Mouse (Mus musculus) heart, embryonic 16.5 days (tissue): Measurements from ENCODE around the gene Kirrel3. TPM values are rescaled to one million over a fixed set of nuclear protein-coding genes. Genes with fewer than 3 reads are reported as not detected.

Experiments used
- ATAC-seq: fragments of 200-750 bp; cut with Nextera tagmentation; replicated peaks from 2 replicates; pipeline ENCODE4 v1.8.0; 2017; ENCODE audit warnings: moderate number of reproducible peaks; ENCODE audit not compliant: insufficient read depth, low FRiP score; ENCODE audit errors: extremely low read depth
- H3K27ac ChIP-seq: fragments of 300-500 bp; sonication (generic); 2 replicates; pipeline ENCODE4 v1.5.1; 2014; ENCODE audit warnings: mild to moderate bottlenecking, low read length, control low read depth, moderate library complexity
- H3K27me3 ChIP-seq: fragments of 300-500 bp; sonication (generic); 2 replicates; pipeline ENCODE4 v1.6.1; 2014; ENCODE audit warnings: low read length, mixed read lengths; ENCODE audit not compliant: control insufficient read depth, insufficient read depth
- H3K36me3 ChIP-seq: fragments of 300-500 bp; sonication (generic); 2 replicates; pipeline ENCODE4 v1.6.1; 2014; ENCODE audit not compliant: control insufficient read depth, insufficient read depth
- H3K4me1 ChIP-seq: fragments of 300-500 bp; sonication (generic); 2 replicates; pipeline ENCODE4 v1.6.1; 2014; ENCODE audit warnings: low read length, mixed read lengths; ENCODE audit not compliant: control insufficient read depth, insufficient read depth
- H3K4me2 ChIP-seq: fragments of 300-500 bp; sonication (generic); 2 replicates; pipeline ENCODE4 v1.6.1; 2014; ENCODE audit warnings: low read depth, mild to moderate bottlenecking, control low read depth, low read length
- H3K4me3 ChIP-seq: fragments of 300-500 bp; sonication (generic); 2 replicates; pipeline ENCODE4 v1.5.1; 2014; ENCODE audit warnings: mild to moderate bottlenecking, control low read depth, low read length
- H3K9ac ChIP-seq: fragments of 300-500 bp; sonication (generic); 2 replicates; pipeline ENCODE4 v1.6.1; 2014; ENCODE audit warnings: low read length, control low read depth
- H3K9me3 ChIP-seq: fragments of 300-500 bp; sonication (generic); replicated peaks from 2 replicates; pipeline ENCODE4 v1.6.1; 2016; ENCODE audit warnings: low read length; ENCODE audit not compliant: control insufficient read depth
- WGBS: fragments of 180-500 bp; shearing (Covaris S2); extraction: QIAGEN DNeasy Blood & Tissue Kit; methylation state at CpG from one replicate; pipeline ENCODE4 v1.1.7; 2014; 5-methylcytosine and 5-hydroxymethylcytosine counted together
- polyA plus RNA-seq: library from polyadenylated mRNA; unstranded; fragments of >200 nt; fragmentation: Nextera tagmentation; extraction: Ambion mirVana; gene quantifications from 2 replicates; pipeline ENCODE4 v1.2.1, GENCODE M21; 2015

Gene Kirrel3
- polyA plus RNA-seq, 1 experiment from 2014 or later: 1.6 TPM

GRCm38 (mm10) chr9:34912996-34913395 lies 427.3 kb downstream of the Kirrel3 start:
- Histone ChIP-seq H3K9me3 (no peaks in the 10 kb centered on the region), H3K4me1 (no peaks in the 10 kb centered on the region), H3K9ac (no peak overlapping the region), H3K36me3 (no peaks in the 10 kb centered on the region), H3K27ac (no peak overlapping the region), H3K4me3 (no peak overlapping the region), H3K27me3 (no peaks in the 10 kb centered on the region), H3K4me2 (no peak overlapping the region)
- ATAC-seq: no peak
- 3% methylated on average over 5 of the region's 5 CpGs for WGBS

DNA sequence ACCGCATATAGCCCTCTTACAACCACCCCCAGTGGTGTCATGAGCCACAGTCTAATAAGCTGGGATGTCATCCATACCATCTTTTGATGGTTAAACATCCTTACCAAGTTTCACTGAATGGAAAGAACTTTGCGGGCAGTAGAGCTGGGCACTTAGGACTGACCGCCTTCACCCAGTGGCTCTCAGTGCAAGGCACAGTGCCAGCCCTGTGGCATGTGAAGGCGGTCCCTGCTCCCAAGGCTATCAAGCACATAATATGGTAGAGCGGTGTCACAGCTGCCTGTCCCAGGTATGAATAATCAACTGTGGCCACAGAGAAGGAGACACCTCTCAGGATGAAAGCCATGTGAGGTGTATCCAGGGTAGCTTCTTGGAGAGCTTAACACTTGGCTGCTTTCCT lies 433.3 kb downstream of the Kirrel3 start:
- H3K4me1 ChIP-seq: no peaks in the 10 kb centered on the region
- H3K36me3 ChIP-seq: no peaks in the 10 kb centered on the region
- H3K27me3 ChIP-seq: no peaks in the 10 kb centered on the region
- WGBS: 86% methylated on average over 5 of the region's 5 CpGs
- no peak overlapping the region for H3K9ac ChIP-seq
- ATAC-seq: no peak
- H3K4me2 ChIP-seq: no peak overlapping the region
- H3K4me3 ChIP-seq: no peak overlapping the region
- no peak overlapping the region for H3K27ac ChIP-seq
- no peaks in the 10 kb centered on the region for H3K9me3 ChIP-seq

DNA sequence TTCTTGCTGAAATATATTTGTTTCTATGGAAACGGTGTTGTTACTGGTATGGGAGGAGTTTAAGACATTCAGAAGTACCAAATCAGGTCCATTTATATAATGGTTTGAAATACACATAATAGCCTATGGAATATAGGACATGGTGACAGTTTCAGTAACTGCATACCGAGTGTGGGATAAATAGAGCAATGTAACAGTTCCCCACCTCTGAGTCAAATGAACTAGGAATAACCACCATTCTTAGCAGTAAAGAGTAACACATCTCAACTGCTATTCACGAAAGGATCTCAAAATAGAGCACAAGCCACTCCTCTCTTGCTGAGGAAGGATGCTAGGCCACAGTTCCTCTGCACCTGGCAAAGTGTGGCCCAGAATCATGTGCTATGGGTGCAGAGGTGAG lies 434.4 kb downstream of the Kirrel3 start:
- WGBS: 71% methylated on average over 3 of the region's 3 CpGs
- Histone ChIP-seq H3K36me3 (no peaks in the 10 kb centered on the region), H3K4me3 (no peak overlapping the region), H3K4me2 (no peak overlapping the region), H3K9me3 (no peaks in the 10 kb centered on the region), H3K27me3 (no peaks in the 10 kb centered on the region), H3K4me1 (no peaks in the 10 kb centered on the region), H3K9ac (no peak overlapping the region), H3K27ac (no peak overlapping the region)
- no peak for ATAC-seq

DNA sequence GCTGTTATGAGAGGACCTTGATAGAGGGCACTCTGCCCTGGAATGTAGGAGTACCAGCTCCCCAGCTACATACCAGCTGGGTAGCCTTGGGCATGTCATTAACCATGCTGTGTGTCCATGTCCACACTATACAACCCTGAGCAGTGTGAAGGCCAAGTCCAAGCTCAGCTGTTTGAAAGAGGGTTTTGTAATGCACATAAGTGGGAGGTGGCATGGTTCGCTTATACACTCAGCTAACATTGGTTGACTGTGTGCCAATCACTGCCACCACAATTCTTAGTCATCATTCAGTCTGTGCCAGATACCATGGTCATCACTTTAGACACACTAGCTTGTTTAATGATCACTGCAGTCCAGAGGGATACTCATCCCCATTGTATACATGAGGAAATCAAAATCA lies 436.2 kb downstream of the Kirrel3 start:
- ATAC-seq: no peak
- no peak overlapping the region for H3K27ac ChIP-seq
- H3K27me3 ChIP-seq: no peaks in the 10 kb centered on the region
- no peaks in the 10 kb centered on the region for H3K9me3 ChIP-seq
- WGBS: 81% methylated on average over 1 of the region's 1 CpGs
- no peaks in the 10 kb centered on the region for H3K36me3 ChIP-seq
- no peak overlapping the region for H3K4me2 ChIP-seq
- H3K4me3 ChIP-seq: no peak overlapping the region
- no peak overlapping the region for H3K9ac ChIP-seq
- H3K4me1 ChIP-seq: no peaks in the 10 kb centered on the region

GRCm38 (mm10) chr9:34922716-34923115 lies 437.0 kb downstream of the Kirrel3 start:
- WGBS: 64% methylated on average over 6 of the region's 6 CpGs

GRCm38 (mm10) chr9:34923134-34923931 lies 437.6 kb downstream of the Kirrel3 start:
- Histone ChIP-seq H3K4me2 (no peak overlapping the region), H3K27me3 (no peaks in the 10 kb centered on the region), H3K36me3 (no peaks in the 10 kb centered on the region), H3K9ac (no peak overlapping the region), H3K27ac (no peak overlapping the region), H3K4me1 (no peaks in the 10 kb centered on the region), H3K4me3 (no peak overlapping the region), H3K9me3 (no peaks in the 10 kb centered on the region)
- 77% methylated on average over 14 of the region's 14 CpGs for WGBS
- ATAC-seq: no peak

More at GRCm38 (mm10) chr9:34922716-34923115, 437.0 kb downstream of the Kirrel3 start:
- Histone ChIP-seq H3K4me2 (no peak overlapping the region), H3K36me3 (no peaks in the 10 kb centered on the region), H3K4me3 (no peak overlapping the region), H3K4me1 (no peaks in the 10 kb centered on the region), H3K27ac (no peak overlapping the region), H3K27me3 (no peaks in the 10 kb centered on the region), H3K9me3 (no peaks in the 10 kb centered on the region), H3K9ac (no peak overlapping the region)
- no peak for ATAC-seq

GRCm38 (mm10) chr9:34925616-34926015 lies 439.9 kb downstream of the Kirrel3 start:
- 77% methylated on average over 5 of the region's 5 CpGs for WGBS
- Histone ChIP-seq H3K36me3 (no peaks in the 10 kb centered on the region), H3K4me1 (no peaks in the 10 kb centered on the region)

DNA sequence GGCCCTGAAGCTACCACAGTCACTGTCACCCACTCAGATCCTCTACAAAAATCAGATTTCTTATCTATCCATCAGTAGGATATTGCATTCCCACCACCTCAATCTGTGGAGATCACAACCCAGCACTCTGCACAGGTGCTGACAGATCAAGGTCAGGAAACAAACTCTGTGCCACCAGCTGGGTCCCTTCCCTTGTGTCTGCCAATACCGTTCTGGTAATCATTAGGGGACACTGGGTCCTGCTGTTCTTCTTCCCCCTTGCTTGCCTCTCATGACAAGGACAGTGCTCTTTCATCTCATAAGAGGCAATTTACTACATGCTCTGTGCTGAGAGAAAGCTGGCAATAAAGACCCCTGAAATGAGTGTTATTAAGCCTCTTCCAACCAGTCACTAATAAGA lies 444.7 kb downstream of the Kirrel3 start:
- Histone ChIP-seq H3K9ac (no peak overlapping the region), H3K4me3 (no peak overlapping the region), H3K4me1 (no peaks in the 10 kb centered on the region), H3K36me3 (no peaks in the 10 kb centered on the region), H3K27me3 (no peaks in the 10 kb centered on the region), H3K9me3 (no peaks in the 10 kb centered on the region), H3K27ac (no peak overlapping the region), H3K4me2 (no peak overlapping the region)
- WGBS: 36% methylated on average over 1 of the region's 1 CpGs
- ATAC-seq: no peak

More at GRCm38 (mm10) chr9:34925616-34926015, 439.9 kb downstream of the Kirrel3 start:
- H3K4me3 ChIP-seq: no peak overlapping the region
- H3K9me3 ChIP-seq: no peaks in the 10 kb centered on the region
- H3K27me3 ChIP-seq: no peaks in the 10 kb centered on the region
- no peak overlapping the region for H3K4me2 ChIP-seq
- ATAC-seq: no peak
- H3K27ac ChIP-seq: no peak overlapping the region
- H3K9ac ChIP-seq: no peak overlapping the region

GRCm38 (mm10) chr9:34938140-34938539 lies 452.4 kb downstream of the Kirrel3 start:
- no peak for ATAC-seq
- no peak overlapping the region for H3K9ac ChIP-seq
- no peaks in the 10 kb centered on the region; the same call in 1 of the 2 replicates for H3K27me3 ChIP-seq
- H3K9me3 ChIP-seq: no peaks in the 10 kb centered on the region
- no peaks in the 10 kb centered on the region for H3K36me3 ChIP-seq
- H3K27ac ChIP-seq: no peak overlapping the region
- no peaks in the 10 kb centered on the region for H3K4me1 ChIP-seq
- H3K4me2 ChIP-seq: no peak overlapping the region
- WGBS: 86% methylated on average over 5 of the region's 5 CpGs
- no peak overlapping the region for H3K4me3 ChIP-seq
